Mouse (Mus musculus) erythroblast, adult 5-6 weeks (primary cell): ENCODE results near the gene Lman2l. TPM values are rescaled to one million over a fixed set of nuclear protein-coding genes. Genes with fewer than 3 reads are reported as not detected.

Source experiments
- ATAC-seq: replicated peaks from 2 replicates; pipeline ENCODE4 v1.8.0; 2016; ENCODE audit warnings: moderate number of reproducible peaks, mild to moderate bottlenecking, moderate TSS enrichment, inconsistent platforms; ENCODE audit not compliant: poor library complexity, low FRiP score, severe bottlenecking
- total RNA-seq, 2 experiments: library from RNA; stranded (forward) in 1 of 2; stranded (reverse) in 1 of 2; fragments of 150-400 nt in 1 of 2; fragments of 200-764, 138-1000 nt in 1 of 2; gene quantifications; 2 replicates each; pipeline versions ENCODE4 v1.2.3 to v1.2.4; 2015 to 2017; ENCODE audit warnings: low replicate concordance in 2 of 2

Lman2l gene
- total RNA-seq, 2 experiments from 2014 or later: 1.7 to 6.9 TPM

- ATAC-seq: no peak
These were observed 20.6 kb upstream of the Lman2l start for GRCm38 (mm10) chr1:36465641-36466160.

GRCm38 (mm10) chr1:36461829-36462228, 16.8 kb upstream of the Lman2l start:
- no peak for ATAC-seq

GRCm38 (mm10) chr1:36458169-36458568, 13.1 kb upstream of the Lman2l start:
- no peak for ATAC-seq

- no peak for ATAC-seq
These were observed 12.4 kb upstream of the Lman2l start for GRCm38 (mm10) chr1:36457388-36458014.

- no peak for ATAC-seq
These were observed 9.2 kb upstream of the Lman2l start for GRCm38 (mm10) chr1:36454055-36454815.

GRCm38 (mm10) chr1:36446841-36447240, 1.8 kb upstream of the Lman2l start:
- no peak for ATAC-seq

- no peak for ATAC-seq
These were observed 1.2 kb upstream of the Lman2l start for GRCm38 (mm10) chr1:36446106-36446824.

- no peak for ATAC-seq
These were observed 437 bp upstream of the Lman2l start for GRCm38 (mm10) chr1:36445508-36445907.

GRCm38 (mm10) chr1:36441101-36441500, 4.0 kb downstream of the Lman2l start:
- ATAC-seq: no peak

GRCm38 (mm10) chr1:36437223-36437622, 7.8 kb downstream of the Lman2l start:
- ATAC-seq: no peak

- no peak for ATAC-seq
These were observed 8.6 kb downstream of the Lman2l start for GRCm38 (mm10) chr1:36436515-36436914.

- no peak for ATAC-seq
These were observed 10.0 kb downstream of the Lman2l start for GRCm38 (mm10) chr1:36435071-36435470.

- ATAC-seq: no peak
These were observed 11.5 kb downstream of the Lman2l start for GRCm38 (mm10) chr1:36433616-36434015.

GRCm38 (mm10) chr1:36432999-36433398, 12.1 kb downstream of the Lman2l start:
- ATAC-seq: no peak

- no peak for ATAC-seq
These were observed 15.6 kb downstream of the Lman2l start for GRCm38 (mm10) chr1:36429511-36429910.

- no peak for ATAC-seq
These were observed 40.5 kb downstream of the Lman2l start for GRCm38 (mm10) chr1:36404531-36404930.

- ATAC-seq: no peak
These were observed 43.6 kb downstream of the Lman2l start for GRCm38 (mm10) chr1:36401509-36401908.

GRCm38 (mm10) chr1:36397041-36397440, 48.0 kb downstream of the Lman2l start:
- no peak for ATAC-seq

- no peak for ATAC-seq
These were observed 65.5 kb downstream of the Lman2l start for GRCm38 (mm10) chr1:36379582-36379981.

- ATAC-seq: no peak
These were observed 66.2 kb downstream of the Lman2l start for GRCm38 (mm10) chr1:36378880-36379279.
